Mouse (Mus musculus) neutrophil, adult 5-6 weeks (primary cell): ENCODE measurements around the gene Ercc2. TPM values are rescaled to one million over a fixed set of nuclear protein-coding genes. Genes with fewer than 3 reads are reported as not detected.

Experiments used
- ATAC-seq: fragments of 151-379, 151-347 bp; 2 replicates; pipeline ENCODE4 v1.8.0; 2017; ENCODE audit warnings: mild to moderate bottlenecking, moderate TSS enrichment; ENCODE audit not compliant: insufficient number of reproducible peaks, poor library complexity, low FRiP score, severe bottlenecking; ENCODE audit errors: extremely low read depth
- total RNA-seq: library from RNA; stranded (forward); fragments of 200-1000 nt; gene quantifications from 2 replicates; pipeline ENCODE4 v1.2.3, GENCODE M21; 2017

Gene Ercc2
- total RNA-seq, result 27.4 and 30.1 TPM in 2 replicates

DNA sequence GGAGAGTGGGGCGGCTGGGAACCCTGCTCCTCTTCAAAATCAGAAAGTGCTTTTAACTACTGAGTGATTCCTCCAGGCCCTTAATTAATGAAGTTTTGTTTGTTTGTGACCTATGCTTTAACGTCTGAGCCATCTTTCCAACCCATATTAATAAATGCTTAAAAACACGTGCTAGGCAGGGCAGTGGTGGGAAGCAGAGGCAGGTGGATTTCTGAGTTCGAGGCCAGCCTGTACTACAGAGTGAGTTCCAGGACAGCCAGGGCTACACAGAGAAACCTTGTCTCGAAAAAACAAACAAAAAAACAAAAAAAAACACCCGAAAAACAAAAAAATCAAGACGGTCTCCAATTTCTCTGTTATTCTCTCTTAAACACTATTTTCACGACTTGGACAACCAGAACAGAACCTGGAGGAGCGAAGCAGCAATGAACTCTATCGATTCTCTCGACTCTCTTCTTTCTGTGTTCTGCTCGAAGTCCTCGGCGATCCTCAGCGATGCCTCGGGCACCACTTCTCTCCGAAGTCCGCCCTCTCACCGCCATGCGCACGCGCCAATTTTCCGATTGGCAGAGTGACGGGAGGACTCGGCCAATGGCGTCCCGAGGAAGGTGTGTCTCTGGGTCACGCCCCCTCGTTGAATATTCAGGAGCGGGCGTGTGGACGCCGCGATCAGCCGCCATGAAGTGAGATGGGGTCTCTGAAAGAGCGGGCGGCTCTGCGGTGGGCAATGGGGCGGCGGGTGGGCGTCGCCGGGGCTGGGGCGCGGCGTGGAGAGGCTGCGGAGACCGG lies at the start of gene Ercc2:
Ercc2 (plus strand) TSS at position 634 of the 789 bp plus-strand sequence.
- ATAC-seq, result peak; percentile 98

DNA sequence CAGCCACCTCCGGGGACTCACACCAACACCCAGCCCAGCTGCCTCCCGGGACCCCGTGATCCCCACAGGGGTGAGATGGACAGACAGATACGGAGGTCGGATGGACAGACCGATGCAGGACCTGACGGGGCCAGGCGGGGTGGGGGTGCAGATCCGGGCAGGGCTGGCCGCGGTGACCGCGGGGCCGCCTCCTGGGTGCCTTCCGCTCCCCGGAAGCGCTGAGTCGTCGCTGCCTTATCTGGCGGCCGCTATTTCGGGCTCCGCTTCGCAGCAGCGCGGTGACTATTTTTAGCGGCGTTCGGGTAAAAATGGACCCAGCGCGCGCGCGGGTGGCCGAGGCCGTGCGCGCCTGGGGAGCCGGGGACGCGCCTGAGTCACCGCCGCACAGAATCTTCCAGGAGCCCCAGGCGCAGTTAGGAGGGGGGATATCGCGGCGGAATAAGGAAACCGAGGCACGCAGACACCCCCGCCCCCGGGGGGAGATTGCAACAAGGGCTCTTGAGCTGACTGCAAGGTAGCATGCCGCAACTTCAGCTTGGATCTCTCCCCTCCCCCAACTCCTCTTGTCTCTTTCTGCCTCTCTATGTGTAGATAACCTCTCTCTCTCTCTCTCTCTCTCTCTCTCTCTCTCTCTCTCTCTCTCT lies 49.0 kb upstream of the Ercc2 start:
- peak; percentile 81 for ATAC-seq

DNA sequence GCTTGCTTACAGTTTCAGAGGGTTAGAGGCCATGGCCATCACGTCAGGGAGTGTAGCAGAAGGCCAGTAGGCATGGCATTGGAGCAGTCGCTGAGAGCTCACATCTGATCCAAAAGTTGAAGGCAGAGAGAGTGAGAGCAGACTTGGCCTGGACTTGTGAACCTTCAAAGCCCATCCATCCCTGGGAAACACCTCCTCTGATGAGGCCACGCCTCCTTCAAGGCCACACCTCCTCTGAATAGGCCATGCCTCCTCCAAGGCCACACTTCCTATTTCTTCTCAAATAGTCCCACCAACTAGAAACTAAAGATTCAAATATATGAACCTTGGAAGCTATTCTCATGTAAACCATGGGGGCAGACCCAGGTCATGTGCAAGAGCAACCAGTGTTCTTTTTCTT lies 46.2 kb upstream of the Ercc2 start:
- peak; percentile 28; the same call in 1 of the 2 replicates for ATAC-seq

DNA sequence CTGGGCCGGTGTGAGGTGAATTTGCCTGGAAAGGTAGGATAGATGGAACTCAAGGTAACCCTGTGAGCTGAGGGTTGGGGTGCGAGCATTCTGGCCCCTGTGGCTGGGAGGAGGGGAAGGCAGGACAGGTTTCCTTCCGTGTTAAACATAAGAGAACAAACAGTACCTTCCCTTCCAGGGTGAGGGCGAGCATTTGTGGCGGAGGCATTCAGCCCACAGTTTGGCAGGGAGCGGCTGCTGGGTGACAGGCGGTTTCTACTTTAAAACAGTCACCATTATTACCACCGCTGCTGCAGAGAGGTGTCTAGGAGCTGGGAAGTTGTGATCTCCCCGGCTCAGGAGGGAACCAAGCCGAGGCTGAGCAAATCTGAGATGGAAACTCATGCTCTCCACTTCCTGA lies 44.7 kb upstream of the Ercc2 start:
- no peak for ATAC-seq

DNA sequence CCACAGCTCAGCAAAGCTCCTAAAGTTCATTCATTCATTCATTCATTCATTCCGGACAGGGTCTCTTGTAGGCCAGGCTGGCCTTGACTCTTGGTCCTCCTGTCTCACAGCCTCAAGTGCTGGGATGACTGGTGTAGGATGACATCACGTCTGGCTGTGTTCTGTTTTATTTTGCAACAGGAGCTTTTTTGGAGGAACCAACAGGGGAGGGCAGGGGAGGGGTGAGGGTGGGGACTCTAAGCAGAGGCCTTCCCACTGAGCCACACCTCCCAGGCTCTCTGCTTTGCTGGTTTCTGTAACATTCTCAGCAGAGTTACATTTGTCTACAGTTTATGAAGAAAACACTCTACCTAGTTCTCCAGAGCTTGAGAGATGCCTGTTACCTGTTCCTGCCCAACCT lies 43.8 kb upstream of the Ercc2 start:
- ATAC-seq, result peak; percentile 65

DNA sequence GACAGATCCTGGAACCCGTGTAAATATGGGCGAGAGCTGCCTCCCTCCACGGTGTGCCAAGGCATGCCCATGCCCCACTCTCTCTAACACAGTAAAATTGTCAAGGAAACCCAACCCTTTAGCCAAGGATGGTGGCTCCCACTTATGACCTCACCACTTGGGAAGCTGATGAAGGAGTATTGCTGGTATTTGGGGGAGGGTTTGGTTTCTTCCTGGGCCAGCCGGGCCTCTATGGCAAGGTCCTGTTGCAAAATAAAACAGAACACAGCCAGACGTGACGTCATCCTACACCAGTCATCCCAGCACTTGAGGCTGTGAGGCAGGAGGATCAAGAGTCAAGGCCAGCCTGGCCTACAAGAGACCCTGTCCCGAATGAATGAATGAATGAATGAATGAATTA lies 43.2 kb upstream of the Ercc2 start:
- no peak for ATAC-seq

DNA sequence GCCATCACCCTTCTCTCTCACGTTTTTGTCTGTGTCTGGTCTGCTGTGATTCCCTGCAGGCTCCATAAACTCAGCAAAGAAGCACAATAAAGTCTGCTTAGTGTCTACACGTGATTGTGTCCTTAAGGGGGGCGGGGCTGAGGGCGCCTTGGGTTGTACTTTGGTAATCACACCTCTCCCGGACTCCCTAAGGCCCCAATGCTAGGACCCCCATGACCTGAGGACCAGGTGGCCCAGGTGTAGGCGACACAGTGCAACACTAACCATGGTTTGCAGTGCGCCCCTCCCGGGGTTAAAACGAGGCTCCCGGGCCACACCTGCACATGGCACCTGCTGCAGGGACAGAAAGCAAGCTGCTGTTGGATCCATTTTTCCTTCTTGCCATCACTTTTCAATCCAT lies 40.6 kb upstream of the Ercc2 start:
- ATAC-seq, result no peak

DNA sequence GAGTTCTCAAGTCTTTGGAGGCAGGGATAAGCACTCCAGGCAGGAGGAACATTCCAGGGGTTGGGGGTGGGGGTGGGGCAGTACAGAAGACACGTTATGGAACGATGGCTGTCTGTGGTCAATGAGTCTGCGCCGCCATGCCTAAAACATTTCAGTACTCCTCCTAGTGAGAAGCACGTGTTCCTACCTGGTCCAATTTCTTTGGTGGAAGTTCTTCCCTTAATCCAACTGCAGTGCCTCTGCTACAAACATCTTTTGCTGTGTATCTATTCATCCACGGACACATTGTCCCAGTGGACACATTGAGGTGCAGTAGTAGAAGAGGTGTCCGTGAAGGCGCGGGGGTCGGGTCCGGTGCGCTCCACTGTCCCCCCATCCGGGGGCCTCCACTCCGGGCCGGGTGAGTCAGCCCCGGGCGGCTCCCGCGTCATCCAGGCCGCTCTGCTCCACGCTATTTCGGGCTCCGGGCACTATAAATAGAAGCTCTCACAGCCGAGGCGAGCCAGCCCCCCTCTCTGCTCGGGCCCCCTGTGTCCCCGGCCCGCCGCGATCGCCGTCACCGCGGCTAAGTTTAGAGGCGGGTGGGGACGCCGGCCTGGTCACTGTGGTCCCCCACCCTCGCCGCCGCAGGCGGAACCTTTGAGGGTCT lies 39.9 kb upstream of the Ercc2 start:
- ATAC-seq, result no peak

DNA sequence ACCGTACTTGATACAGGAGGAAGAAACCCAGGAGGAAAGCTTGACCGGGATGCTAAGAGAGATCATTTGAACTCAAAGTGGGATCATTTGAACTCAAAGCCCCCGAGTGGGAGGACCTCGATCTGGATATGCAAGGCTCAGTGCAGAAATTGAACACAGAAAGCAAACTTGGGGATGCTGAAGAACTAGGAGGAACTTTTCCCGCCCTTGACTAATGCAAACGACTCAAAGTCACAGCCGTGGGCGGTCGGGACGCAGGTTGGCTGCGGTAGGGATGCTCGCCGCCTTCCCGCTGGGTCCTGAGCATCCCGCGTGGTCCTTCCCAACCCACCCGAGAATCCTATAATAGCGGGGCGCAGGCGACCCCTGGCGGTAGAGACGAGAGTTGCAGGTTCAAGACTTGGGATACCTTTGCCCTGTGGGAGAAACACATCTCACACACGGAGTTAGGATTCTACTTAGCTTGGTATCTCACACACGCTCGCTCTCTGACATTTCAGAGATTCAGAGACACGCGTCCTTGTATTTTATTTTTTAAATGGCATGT lies 39.3 kb upstream of the Ercc2 start:
- no peak; the same call in 1 of the 2 replicates for ATAC-seq

DNA sequence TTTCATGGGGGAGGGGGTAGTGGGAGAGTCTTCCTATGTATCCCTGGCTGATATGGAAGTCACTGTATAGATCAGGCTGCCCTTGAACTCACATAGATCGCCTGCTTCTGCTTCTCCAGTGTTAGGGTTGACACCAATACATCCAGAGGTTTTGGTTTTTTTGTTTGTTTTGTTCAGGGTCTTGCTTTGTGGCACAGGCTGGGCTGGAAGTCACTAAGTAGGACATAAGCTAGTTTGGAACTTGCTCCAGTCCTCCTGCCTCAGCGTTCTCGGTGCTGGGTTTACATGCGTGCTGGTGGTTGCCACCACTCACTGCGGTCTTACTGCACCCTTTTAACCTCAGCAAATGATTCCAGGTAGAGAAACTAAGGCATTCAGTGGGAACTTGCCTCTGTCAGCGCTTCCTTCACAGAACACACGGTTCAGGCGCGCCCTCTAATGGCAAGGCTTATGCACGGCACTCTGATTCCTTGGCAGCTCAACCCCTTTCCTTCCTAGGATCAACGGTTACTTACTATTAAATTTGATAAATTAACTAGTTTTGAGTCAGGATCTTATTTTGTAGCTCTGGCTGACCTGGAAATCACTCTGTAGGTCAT lies 38.5 kb upstream of the Ercc2 start:
- peak; percentile 40; the same call in 1 of the 2 replicates for ATAC-seq

DNA sequence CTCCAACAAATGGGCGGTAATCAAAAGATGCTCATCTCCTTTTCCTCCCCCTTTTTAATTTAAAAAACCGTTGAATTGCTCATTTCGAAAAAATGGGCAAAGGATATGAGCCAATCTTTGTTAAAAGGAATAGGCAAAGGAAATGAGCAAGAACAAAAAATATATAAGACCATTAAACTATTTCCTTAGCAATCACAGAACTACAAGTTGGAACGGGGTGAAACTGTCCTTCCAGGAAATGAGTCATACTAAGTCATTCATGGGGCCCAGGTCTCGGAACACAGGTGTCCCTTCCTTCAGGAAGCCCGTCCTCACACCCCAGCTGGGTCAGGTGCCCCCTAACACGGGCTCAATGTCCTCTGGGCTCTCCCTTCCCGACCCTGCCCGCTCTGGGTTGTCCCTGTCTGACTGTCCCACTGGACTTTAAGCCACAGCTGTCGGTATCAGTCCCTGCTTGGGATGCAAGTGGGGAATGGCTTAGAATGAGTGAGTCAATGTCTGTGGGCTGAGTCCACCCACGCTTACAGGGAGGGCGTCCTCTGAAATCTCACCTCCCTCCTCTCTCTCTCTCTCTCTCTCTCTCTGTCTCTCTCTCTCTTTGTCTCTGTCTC lies 37.5 kb upstream of the Ercc2 start, which contains the start of gene Ercc1:
Ercc1 (plus strand) TSS at position 542 of the 611 bp plus-strand sequence.
- no peak for ATAC-seq

DNA sequence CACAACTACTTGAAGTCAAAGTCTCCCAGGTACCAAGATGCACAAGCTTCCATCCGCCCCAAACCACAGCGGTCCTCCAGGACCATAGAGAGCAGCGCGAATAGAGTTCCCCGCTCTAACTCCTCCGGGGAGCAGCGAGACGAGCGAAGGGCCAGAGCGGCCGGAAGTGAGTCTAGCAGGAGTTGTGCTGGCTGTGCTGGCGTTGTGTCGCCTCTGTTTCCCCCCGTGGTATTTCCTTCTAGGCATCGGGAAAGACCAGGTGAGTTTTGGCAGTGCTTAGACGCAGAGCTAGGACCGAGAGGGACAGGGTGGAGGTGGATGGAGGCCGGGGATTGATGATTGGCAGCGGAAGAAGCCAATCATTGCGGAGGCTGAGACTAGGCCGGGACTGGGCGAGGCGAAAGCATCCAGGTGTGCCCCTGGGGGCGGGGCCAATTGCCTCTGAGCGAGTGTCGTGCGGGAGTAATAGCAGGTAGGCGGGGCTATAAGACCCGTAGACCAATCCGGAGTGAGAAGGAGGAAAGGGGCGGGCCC lies 36.8 kb upstream of the Ercc2 start:
- ATAC-seq, result peak; percentile 89

DNA sequence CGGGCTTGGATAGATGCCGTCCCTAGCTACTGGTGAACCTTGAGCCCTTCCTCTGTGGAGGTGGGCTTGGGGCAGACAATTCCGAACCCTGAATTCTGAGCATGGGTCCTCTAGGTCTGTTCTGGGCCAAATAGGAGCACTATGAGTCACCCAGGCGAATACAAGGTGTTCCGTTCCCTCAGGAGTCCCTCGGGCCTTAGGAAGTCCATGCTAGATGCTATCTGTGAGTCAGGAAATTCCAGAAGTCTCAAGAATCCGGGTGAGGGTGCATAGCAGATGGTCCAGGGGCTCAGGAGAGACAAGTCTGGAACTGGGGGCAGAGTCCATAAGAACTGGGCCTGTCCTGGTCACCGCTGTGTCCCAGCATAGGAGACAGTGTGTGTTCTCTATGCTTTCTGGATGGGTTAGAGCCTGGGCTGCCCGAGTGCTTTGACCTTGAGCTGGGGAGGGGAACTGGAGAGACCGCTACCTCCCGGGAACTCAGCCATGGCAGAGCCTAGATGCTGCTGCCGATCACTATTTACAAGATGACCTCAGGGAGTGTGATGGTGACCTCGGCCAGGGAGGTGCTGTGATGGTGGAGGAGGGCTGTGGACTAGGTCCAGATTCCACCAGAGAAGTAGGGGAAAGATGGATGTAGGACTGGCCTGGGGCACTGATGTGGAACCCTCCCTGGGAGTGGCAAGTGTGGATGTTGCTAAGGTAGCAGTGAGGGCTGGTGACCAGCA lies 32.5 kb upstream of the Ercc2 start:
- no peak for ATAC-seq

DNA sequence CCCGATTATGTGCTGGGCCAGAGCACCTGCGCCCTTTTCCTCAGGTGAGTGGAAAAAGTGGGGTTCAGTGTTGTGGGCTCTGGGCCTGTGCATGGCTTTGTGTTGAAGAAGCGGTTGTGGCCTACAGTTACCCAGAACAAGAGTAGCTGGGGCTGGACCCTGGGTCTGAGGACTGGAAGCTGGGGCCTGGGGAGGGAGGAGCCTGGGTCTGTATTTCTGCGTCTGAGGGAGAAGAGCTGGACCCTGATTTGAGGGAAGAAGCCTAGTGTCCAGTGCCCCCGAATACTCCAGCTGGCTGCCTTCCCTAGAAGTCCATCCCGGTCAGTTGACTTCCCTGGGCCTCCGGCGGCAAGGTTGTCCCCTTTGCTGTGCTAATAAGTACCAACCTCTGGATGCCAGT lies 31.6 kb upstream of the Ercc2 start:
- no peak for ATAC-seq

DNA sequence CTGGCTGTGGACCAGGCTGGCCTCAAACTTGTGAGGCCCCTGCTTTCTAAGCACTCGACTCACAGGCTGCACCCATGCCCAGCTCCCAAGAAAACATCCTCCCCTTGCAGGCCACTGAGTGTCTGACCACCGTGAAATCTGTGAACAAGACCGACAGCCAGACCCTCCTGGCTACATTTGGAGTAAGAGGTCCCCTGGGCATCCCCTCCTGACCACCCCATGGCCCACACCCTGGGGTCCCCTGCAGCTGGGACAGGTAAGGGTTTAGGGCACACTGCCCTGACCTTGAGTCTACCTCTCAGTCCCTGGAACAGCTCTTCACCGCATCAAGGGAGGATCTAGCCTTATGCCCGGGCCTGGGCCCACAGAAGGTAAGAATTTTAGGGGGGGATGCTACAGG lies 26.8 kb upstream of the Ercc2 start:
- no peak for ATAC-seq

DNA sequence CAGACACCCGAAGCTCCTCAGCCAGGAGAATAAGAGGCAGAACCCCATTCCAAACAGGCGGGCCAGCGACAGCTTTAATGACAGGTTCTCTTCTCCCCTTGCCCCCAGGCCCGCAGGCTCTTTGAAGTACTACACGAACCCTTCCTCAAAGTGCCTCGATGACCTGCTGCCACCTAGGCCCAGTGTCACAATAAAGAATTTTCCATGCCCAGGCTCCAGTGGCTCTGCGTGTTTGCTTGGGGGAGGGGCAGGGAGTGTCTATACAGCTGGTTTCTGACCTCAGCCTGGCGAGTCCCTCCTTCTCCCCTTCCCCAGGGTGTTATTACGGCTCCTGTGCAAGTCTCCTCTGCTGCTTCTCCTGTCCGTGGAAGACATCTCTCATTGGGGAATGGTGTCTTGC lies 25.5 kb upstream of the Ercc2 start:
- ATAC-seq, result no peak

DNA sequence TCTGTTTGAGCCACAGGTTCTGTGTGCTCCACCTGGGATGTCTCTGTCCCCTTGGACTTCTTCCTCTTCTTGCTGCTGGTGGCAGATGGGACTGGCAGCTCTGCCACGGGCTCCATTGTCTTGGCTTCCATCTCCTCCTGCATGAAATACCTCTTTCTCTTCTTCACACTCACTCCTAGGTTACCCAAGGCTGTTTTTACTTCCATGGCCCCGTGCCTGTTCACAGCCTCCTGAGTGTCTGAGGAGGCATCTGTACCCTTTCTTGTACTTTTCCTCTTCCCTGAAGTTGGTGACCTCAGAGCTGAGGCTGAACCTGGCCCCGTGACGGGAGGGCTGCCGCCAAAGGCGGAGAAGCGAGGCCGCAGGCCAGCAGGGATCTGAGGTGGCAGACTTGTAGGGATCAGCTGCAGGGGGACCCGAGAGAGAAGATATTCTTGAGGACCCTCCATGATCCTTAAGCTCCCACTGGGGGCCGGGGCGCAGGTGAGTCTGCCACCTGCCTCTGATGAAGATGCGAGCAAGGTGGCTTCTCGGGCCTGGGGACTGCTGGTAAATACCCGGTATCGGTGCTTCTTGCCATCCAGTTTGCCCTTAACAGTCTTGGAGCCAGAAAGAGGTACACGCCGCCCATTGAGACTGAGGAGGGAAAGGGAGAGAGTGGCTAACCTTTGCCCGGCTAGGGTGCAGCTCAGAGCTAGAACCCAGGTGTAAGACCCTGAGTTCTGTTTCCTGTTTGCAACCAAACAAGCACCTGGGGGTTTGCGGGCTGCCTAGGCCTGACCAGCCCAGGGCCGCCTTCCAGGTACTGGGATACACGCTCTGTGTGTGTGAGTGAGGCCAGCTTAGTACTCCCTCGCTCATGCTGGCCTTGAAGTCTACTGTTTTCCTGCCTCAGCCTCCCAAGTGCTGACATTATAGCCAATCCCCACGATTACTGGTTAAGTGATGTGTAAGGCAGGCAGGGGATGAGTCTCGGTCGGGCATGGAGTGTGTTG lies 24.1 kb upstream of the Ercc2 start:
- no peak for ATAC-seq
